Mouse (Mus musculus): ENCODE measurements around the gene Jak2.

Jak2 gene

GRCm38 (mm10) chr19:29253728-29254127 is 2.1 kb downstream of the Jak2 start:
- DNase-seq, result peak; percentile 85

- no peak for DNase-seq
Measured at GRCm38 (mm10) chr19:29254671-29255070, 3.0 kb downstream of the Jak2 start.

DNA sequence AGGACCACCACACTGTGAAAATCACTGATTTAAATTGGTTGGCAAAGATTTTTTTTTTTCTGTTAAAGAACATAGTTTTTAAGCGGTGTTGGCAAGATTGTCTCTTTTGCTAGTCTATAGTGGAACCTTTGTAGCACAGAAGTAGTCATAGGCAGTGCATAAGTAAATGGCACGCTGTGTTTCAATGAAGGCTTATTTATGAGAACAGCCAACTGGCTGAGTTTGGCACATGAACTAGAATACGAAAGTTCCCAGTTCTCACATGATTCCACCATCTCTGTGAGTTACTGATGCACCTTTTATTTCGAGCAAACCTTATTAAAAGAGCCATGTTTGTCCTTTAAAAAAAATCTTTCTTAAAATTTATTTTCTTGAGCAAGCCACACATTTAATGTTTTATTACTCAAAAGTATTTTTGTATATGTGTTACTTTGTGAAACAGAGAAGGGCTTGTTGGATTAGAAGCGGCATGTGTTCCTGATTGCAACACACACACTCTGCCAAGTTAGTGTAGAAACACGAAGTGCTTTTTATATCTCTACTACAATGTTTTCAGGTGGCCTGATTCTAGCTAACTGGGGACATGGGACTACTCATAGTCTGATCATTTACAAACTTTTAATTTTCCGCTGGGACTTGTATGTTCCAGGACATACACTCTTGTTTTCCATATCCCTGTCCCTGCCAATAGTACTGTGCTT is 3.8 kb downstream of the Jak2 start:
- no peak for DNase-seq

GRCm38 (mm10) chr19:29261638-29262037 is 10.0 kb downstream of the Jak2 start:
- no peak for DNase-seq

- no peak for DNase-seq
Measured at GRCm38 (mm10) chr19:29263492-29263891, 11.9 kb downstream of the Jak2 start.

DNA sequence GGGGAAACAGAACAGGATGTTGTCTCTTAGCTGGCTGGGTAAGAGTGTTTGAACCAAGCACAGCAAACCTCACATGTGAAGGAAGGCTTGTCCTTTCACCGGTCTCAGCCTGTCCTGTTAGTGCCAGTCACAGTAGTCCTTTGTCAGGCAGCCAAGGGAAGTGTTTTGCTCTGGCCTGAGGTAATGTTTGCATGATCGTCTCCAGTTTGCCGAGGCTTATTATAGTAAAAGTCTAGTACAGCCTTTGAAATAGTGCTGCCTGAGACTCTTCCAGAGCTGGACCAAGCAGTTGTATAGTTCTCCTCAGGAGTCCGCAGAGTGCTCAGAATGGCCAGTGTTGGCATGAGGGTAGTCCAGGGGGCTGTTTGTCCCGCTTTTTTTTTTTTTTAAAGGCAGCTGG is 13.9 kb downstream of the Jak2 start:
- DNase-seq, result peak; percentile 77

- no peak for DNase-seq
Measured at GRCm38 (mm10) chr19:29267075-29267868, 15.6 kb downstream of the Jak2 start.

GRCm38 (mm10) chr19:29268788-29269321 is 17.2 kb downstream of the Jak2 start:
- DNase-seq, result no peak

GRCm38 (mm10) chr19:29270226-29270625 is 18.6 kb downstream of the Jak2 start:
- peak; percentile 27 for DNase-seq

DNA sequence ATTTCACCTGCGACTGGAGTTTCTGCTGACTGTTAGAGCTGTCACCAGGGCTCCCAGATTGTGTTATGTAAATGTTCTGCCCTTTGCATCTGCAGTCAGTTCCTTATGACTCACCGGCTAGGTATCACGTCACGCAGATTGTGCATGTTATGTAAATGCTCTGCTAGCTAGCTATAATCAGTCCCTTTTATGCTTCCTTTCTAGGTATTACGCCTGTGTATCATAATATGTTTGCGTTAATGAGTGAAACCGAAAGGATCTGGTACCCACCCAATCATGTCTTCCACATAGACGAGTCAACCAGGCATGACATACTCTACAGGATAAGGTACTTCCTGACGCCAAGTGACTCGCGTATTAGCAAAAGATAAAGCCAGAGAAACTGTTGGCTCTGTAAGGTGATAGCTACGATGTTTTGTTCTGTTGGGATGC is 19.5 kb downstream of the Jak2 start:
- peak; percentile 84 for DNase-seq

DNA sequence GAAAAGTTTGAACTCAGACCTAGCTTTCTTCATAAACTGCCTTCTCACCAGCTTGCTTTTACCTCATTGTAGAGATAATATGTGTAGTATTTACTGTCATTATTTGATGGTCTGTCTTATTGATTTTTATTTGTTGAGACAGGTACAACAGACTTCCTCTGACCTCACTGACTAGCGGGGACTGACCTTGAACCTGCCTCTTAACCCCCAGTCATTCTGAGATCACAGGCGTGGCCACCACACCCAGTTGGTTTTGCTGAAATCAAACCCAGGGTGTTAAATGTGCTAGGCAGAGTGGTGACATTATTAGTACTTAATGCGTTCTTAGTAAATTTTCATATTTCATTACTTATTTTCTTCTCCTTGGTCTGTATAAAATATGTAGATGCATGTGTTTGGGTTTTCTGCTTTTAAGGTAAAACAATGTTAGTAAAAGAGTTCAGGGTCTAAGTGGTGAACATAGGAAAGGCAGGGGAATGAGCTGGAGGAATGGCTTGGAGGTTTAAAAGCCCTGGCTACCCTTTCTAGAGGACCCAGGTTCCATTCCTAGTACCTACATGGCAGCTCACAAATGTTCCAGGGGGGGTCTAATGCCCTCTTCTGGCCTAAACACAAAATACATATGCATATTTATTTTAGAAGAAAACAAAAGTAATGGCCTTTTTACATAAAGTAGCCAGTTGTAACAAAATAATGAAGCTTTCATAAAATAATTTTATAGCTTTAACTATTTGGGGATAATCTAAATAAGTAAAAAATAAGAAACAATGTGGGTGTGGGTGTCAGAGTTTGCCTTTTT is 20.6 kb downstream of the Jak2 start:
- no peak for DNase-seq

DNA sequence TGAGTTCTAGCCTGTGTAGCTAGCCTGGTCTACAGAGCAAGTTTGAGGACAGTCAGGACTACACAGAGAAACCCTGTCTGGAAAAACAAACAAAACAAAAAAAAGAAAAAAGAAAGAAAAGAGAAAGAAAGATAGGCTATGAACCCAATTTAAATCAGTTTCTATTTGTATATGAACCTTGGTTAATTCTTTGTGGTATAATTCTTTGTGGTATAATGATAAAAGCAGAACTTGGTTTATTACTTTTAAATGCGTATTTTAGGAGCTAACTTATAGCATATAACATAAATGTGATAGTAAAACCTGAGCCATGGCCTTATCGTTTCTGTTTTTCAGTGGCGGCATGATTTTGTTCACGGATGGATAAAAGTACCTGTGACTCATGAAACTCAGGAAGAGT is 24.8 kb downstream of the Jak2 start:
- DNase-seq, result no peak

GRCm38 (mm10) chr19:29278944-29279587 is 27.4 kb downstream of the Jak2 start:
- DNase-seq, result no peak

DNA sequence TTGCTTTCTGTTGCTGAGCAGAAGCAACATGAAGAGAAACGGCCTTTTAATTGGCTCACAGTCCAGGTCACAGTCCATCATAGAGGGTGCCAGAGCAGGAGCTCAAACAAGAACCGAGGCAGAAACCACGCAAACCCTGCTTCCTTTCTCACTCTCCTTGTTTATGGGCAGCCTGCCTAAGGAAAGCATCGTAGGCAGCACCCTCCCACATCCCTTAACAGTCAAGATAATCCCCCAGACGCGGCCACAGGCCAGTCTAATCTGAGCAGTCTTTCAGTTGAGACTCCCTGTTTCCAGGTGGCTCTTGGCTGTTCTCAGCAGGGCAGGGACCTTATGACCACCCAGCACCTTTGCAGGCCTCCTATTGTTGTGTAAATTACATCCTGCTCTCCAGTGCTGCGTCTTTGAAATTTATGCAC is 33.8 kb downstream of the Jak2 start:
- DNase-seq, result no peak

DNA sequence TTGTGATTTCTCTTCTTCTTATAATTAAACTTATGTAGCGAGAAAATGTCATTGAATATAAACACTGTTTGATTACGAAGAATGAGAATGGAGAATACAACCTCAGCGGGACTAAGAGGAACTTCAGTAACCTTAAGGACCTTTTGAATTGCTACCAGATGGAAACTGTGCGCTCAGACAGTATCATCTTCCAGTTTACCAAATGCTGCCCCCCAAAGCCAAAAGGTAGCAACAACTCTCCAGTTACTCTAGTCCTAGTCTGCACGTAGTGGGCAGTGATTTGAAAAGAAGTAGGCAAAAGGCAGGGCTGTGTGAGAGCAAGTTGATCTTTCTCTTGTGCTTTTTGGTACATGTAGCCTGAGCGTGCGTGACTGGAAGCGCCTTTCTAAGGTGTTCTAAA is 36.2 kb downstream of the Jak2 start:
- DNase-seq, result no peak

- no peak for DNase-seq
Measured at GRCm38 (mm10) chr19:29291532-29291931, 39.9 kb downstream of the Jak2 start.

DNA sequence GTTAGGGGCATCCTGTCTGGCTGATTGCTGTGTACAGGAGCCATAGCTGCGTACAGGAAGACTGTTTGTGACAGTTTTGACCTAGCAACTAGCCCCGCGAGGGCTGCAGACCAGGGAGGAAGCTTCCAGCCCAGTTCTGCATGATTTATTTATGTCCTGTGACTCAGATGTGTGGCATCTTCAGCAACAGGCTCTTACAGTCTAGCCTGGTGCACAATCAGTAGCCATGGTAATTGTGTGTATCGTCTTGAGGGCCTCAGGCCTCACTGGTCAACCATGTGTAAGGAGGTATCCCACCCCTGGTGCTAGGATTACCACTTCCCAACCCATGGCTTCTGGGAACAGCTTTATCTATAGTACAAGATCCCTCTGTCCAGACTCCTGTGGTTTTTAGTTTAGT is 40.9 kb downstream of the Jak2 start:
- no peak for DNase-seq

DNA sequence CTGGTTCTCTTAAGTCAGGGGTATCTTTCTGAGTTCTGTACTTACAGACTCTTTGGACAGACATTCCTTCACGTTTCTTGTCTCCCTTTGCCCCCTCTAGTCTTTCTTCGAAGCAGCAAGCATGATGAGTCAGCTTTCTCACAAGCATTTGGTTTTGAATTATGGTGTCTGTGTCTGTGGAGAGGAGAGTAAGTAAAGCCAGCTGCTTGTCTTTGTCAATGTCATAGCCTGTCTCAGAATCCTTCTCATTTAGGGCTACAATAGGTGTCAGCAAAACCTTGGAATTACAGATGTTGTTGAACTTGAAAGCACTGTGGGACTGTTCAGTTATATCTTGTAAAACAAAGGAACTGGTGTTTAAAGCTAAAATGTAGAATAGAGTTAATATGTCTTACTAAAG is 43.1 kb downstream of the Jak2 start:
- no peak for DNase-seq

DNA sequence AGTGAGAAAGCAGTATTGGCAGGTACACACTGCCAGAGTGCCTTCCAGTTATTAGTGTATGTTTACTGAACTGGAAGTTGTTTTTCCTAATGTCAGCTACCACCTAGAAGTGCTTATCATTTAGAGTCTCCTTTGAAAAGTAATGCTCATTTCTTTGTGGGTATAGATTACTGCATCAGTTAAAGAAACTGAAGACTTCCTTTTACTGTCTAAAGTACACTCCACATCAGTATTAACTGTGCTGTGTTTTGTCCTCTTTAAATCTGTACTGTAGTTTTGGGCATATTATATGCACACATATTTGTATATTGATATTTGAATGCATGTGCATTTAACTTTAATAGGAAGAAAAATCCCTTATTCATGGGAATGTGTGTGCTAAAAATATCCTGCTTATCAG is 44.5 kb downstream of the Jak2 start:
- no peak for DNase-seq

DNA sequence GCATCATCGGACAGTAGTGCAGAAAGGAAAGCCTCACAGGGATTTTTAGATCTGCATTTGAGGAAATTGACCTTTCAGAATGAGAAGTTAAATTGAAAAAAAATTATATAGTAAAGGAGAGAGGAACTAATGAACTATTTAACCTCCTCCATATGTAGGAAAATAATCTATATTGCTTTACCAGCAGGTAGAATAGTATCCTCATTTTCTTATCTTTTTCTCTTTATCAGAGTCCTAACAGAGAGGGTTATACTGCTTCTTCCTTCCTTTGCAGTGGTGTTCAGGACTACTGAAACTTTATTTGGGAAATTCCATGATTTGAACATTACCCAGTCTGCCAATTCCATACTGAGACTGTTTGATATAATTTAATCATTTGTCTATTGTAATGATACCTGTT is 45.7 kb downstream of the Jak2 start:
- DNase-seq, result no peak

DNA sequence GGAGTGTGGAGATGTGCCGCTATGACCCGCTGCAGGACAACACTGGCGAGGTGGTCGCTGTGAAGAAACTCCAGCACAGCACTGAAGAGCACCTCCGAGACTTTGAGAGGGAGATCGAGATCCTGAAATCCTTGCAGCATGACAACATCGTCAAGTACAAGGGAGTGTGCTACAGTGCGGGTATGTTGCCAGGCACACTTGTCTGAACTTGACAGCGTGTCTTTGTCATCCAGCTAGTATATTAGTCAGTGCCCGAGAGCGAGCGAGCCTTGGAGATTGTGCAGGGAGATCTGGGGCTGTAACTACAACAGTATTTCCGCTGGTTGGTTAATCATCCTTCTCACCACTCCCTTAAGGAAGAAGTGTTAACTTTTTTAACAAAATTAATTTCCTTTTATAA is 49.3 kb downstream of the Jak2 start:
- DNase-seq, result no peak

DNA sequence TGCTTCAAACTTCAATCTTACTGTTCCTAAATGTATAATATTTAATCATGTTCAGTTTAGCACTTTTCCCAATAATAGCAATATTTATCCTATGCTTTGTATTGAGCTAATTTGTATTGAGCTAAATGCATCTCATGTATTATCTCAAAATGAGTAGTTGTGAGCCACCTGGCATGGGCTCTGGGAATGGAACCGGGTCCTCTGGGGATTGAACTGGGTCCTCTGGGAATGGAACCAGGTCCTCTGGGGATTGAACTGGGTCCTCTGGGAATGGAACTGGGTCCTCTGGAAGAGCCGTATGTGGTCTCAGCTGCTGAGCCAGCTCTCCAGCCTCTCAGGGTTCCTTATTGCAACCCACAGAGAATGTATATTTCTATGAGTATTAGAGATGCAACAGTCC is 50.5 kb downstream of the Jak2 start:
- no peak for DNase-seq

DNA sequence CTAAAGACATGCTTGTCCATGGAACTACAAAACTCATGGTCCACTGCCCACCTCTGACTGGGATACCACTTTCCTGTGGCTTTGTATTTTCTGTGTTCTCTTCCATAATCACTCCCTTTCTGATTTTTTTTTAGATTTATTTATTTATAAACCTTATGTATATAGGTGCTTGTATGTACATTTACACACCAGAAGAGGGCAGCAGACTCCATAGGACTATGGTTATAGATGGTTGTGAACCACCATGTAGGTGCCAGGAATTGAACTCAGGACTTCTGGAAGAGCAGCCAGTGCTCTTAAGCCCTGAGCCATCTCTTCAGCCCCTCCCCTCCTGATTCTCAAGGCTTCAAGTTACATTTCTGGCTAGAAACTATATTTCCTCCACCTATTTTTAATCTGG is 57.2 kb downstream of the Jak2 start:
- no peak for DNase-seq

All from cerebellum, adult 9-11 months (tissue).